Mouse (Mus musculus): Measurements from ENCODE around the gene Fezf1.
A peak's percentile ranks its signal among the peaks of the same experiment; 100 is the strongest.

Fezf1 gene

GRCm38 (mm10) chr6:23248313-23249052 lies at the start of gene Fezf1:
TSS of gene Fezf1 (minus strand) at chr6:23248362.
- no peak for DNase-seq

GRCm38 (mm10) chr6:23294685-23295084 lies 46.5 kb upstream of the Fezf1 start:
- DNase-seq = no peak

GRCm38 (mm10) chr6:23288752-23289151 lies 40.6 kb upstream of the Fezf1 start:
- no peak for DNase-seq

GRCm38 (mm10) chr6:23281514-23281820 lies 33.3 kb upstream of the Fezf1 start:
- DNase-seq = no peak

GRCm38 (mm10) chr6:23280811-23281513 lies 32.8 kb upstream of the Fezf1 start:
- peak in 1 of 2 experiments; percentile 24 for DNase-seq

GRCm38 (mm10) chr6:23273483-23273882 lies 25.3 kb upstream of the Fezf1 start:
- DNase-seq = no peak

- no peak for DNase-seq
Observed at GRCm38 (mm10) chr6:23272979-23273378, 24.8 kb upstream of the Fezf1 start.

GRCm38 (mm10) chr6:23272542-23272941 lies 24.4 kb upstream of the Fezf1 start:
- DNase-seq = no peak

GRCm38 (mm10) chr6:23260738-23261050 lies 12.5 kb upstream of the Fezf1 start:
- DNase-seq = no peak

- no peak for DNase-seq
Observed at GRCm38 (mm10) chr6:23260016-23260737, 12.0 kb upstream of the Fezf1 start.

- DNase-seq = no peak
Observed at GRCm38 (mm10) chr6:23257981-23258380, 9.8 kb upstream of the Fezf1 start.

GRCm38 (mm10) chr6:23255161-23255560 lies 7.0 kb upstream of the Fezf1 start:
- DNase-seq = no peak

- DNase-seq = no peak
Observed at GRCm38 (mm10) chr6:23254644-23255043, 6.5 kb upstream of the Fezf1 start.

- no peak for DNase-seq
Observed at GRCm38 (mm10) chr6:23253353-23254311, 5.5 kb upstream of the Fezf1 start.

GRCm38 (mm10) chr6:23252196-23253135 lies 4.3 kb upstream of the Fezf1 start:
- no peak for DNase-seq

GRCm38 (mm10) chr6:23251431-23251830 lies 3.3 kb upstream of the Fezf1 start:
- DNase-seq = no peak

- DNase-seq = no peak
Observed at GRCm38 (mm10) chr6:23250288-23250955, 2.3 kb upstream of the Fezf1 start.

- DNase-seq = no peak
Observed at GRCm38 (mm10) chr6:23249616-23250287, 1.6 kb upstream of the Fezf1 start.

GRCm38 (mm10) chr6:23249053-23249401 lies 865 bp upstream of the Fezf1 start:
- peak in 1 of 2 experiments; percentile 32 for DNase-seq

- DNase-seq = no peak
Observed at GRCm38 (mm10) chr6:23247512-23248312, 450 bp downstream of the Fezf1 start.

All from cerebellum, adult 18-20 months (tissue).